Mouse (Mus musculus) layer of hippocampus, postnatal 36 days (tissue): ENCODE results near the gene 9230102O04Rik. TPM values are rescaled to one million over a fixed set of nuclear protein-coding genes. Genes with fewer than 3 reads are reported as not detected.

ENCODE experiments used
- DNase-seq, 2 experiments: peaks; one replicate each; pipeline ENCODE4 v3.0.0; 2022
- total RNA-seq, 2 experiments: library from RNA; stranded (reverse); gene quantifications; 2 replicates each; pipeline ENCODE4 v1.2.3; 2021

The 9230102O04Rik gene
- total RNA-seq, 2 experiments from 2014 or later = not detected

- no peak for DNase-seq
Observed at GRCm38 (mm10) chr2:9871798-9872197, 17.5 kb downstream of the 9230102O04Rik start.

GRCm38 (mm10) chr2:9871141-9871716 is 18.1 kb downstream of the 9230102O04Rik start:
- no peak for DNase-seq

GRCm38 (mm10) chr2:9867092-9867825 is 22.1 kb downstream of the 9230102O04Rik start:
- DNase-seq = no peak

GRCm38 (mm10) chr2:9860698-9861097 is 28.6 kb downstream of the 9230102O04Rik start:
- no peak for DNase-seq

- no peak for DNase-seq
Observed at GRCm38 (mm10) chr2:9855861-9856260, 33.5 kb downstream of the 9230102O04Rik start.

GRCm38 (mm10) chr2:9852851-9853576 is 36.3 kb downstream of the 9230102O04Rik start:
- DNase-seq = no peak

- DNase-seq = no peak
Observed at GRCm38 (mm10) chr2:9835195-9835594, 54.1 kb downstream of the 9230102O04Rik start.

GRCm38 (mm10) chr2:9833712-9834111 is 55.6 kb downstream of the 9230102O04Rik start:
- no peak for DNase-seq

Other genes starting within 250 kb of the 9230102O04Rik start
- gene 4930412O13Rik, start 8.3 kb downstream of the 9230102O04Rik start, total RNA-seq = not detected
- gene Gata3, start 494 bp upstream of the 9230102O04Rik start, total RNA-seq = under 1 TPM in 1 of 2 experiments, not detected in 1; 0.15 TPM
- 10 to 100 TPM; 15.0 to 15.8 TPM for gene Taf3, start 159.1 kb upstream of the 9230102O04Rik start, total RNA-seq
- 100 to 1,000 TPM; 256 to 257 TPM for gene Atp5c1, start 191.0 kb upstream of the 9230102O04Rik start, total RNA-seq
- 10 to 100 TPM; 12.4 TPM for gene Kin, start 191.1 kb upstream of the 9230102O04Rik start, total RNA-seq
- 1 to 10 TPM; 1.7 to 2.2 TPM for gene Itih2, start 241.9 kb upstream of the 9230102O04Rik start, total RNA-seq